9 mouse cellular contexts compared by ENCODE assay signal in genomic region chr8:70439848-70440179, GRCm38 (mm10). TPM values are rescaled to one million over a fixed set of nuclear protein-coding genes. Genes with fewer than 3 reads are reported as not detected.
DNase-seq lines count a peak whose midpoint lies in the region; ATAC-seq and TF ChIP-seq lines count a peak whose summit lies in the region.
"Had no signal": no experiment of that assay in that cellular context is flagged by ENCODE, and none has a peak within 500 bp of the region (broad histone marks: within the 10 kb centered on the region; RNA-seq: fewer than 3 reads in every experiment).

No protein-coding gene starts in this region.

- H3K9ac ChIP-seq in kidney, postnatal 0 days (ENCODE audit: low read depth, low read length): no peak overlapping the region
- H3K9ac ChIP-seq in hindbrain, embryonic 16.5 days (ENCODE audit: low read depth, low read length): peak overlapping the region; percentile 76
- peak overlapping the region; percentile 62 for H3K9ac ChIP-seq in midbrain, embryonic 15.5 days

- TF ChIP-seq CTCF in kidney, postnatal 0 days (IDR thresholded peaks at IDR 0.05; ENCODE audit: low read depth): no peak
- no peak for TF ChIP-seq CTCF in cortical plate, adult 2 months (IDR thresholded peaks at IDR 0.05; ENCODE audit: extremely low read depth, insufficient read depth, low read length)

- H3K4me1 ChIP-seq in kidney, postnatal 0 days (replicated peaks; ENCODE audit: insufficient read depth, low read length): peaks cover 5% of the 10 kb centered on the region; the same call in 1 of the 2 replicates
- peaks cover 7% of the 10 kb centered on the region for H3K4me1 ChIP-seq in cortical plate, adult 2 months (ENCODE audit: control insufficient read depth, insufficient read depth, low read length)
- H3K4me1 ChIP-seq in hindbrain, embryonic 16.5 days (ENCODE audit: control insufficient read depth, insufficient read depth, low read depth, low read length): peaks cover 10% of the 10 kb centered on the region
- peaks cover 26% of the 10 kb centered on the region for H3K4me1 ChIP-seq in midbrain, embryonic 15.5 days

- no peak overlapping the region for H3K27ac ChIP-seq in kidney, postnatal 0 days
- H3K27ac ChIP-seq in cortical plate, adult 2 months (ENCODE audit: insufficient read depth, low read length): no peak overlapping the region
- peak overlapping the region; percentile 72 for H3K27ac ChIP-seq in hindbrain, embryonic 16.5 days (ENCODE audit: low read depth, low read length)
- H3K27ac ChIP-seq in midbrain, embryonic 15.5 days: peak overlapping the region; percentile 91

- no peaks in the 10 kb centered on the region for H3K36me3 ChIP-seq in kidney, postnatal 0 days (ENCODE audit: insufficient read depth, low read length)
- H3K36me3 ChIP-seq in hindbrain, embryonic 16.5 days (ENCODE audit: control insufficient read depth, insufficient read depth, low read length): no peaks in the 10 kb centered on the region
- no peaks in the 10 kb centered on the region for H3K36me3 ChIP-seq in midbrain, embryonic 15.5 days (replicated peaks)

- WGBS in kidney, postnatal 0 days: 3% methylated on average over 7 of the region's 7 CpGs
- whole genome bisulfite sequencing in hindbrain, embryonic 16.5 days: 6% methylated on average over 7 of the region's 7 CpGs
- 1% methylated on average over 7 of the region's 7 CpGs for WGBS in midbrain, embryonic 15.5 days

- H3K9me3 ChIP-seq in kidney, postnatal 0 days (replicated peaks; ENCODE audit: low read length): no peaks in the 10 kb centered on the region
- H3K9me3 ChIP-seq in hindbrain, embryonic 16.5 days (ENCODE audit: control insufficient read depth, low read length): no peaks in the 10 kb centered on the region
- H3K9me3 ChIP-seq in midbrain, embryonic 15.5 days: no peaks in the 10 kb centered on the region

- no peak for TF ChIP-seq POLR2A in cortical plate, adult 2 months (IDR thresholded peaks at IDR 0.05; ENCODE audit: extremely low read depth, insufficient read depth, low read length)

- no peak for DNase-seq in kidney, postnatal 0 days (ENCODE audit: low spot score)
- no peak for DNase-seq in kidney, adult 9 months
- no peak for DNase-seq in cerebellum, adult 9-11 months
- DNase-seq in ovary, postnatal 36 days (ENCODE audit: low spot score): no peak
- no peak for DNase-seq in adrenal gland, postnatal 4 days (ENCODE audit: low spot score in 2 of 2)

- no peaks in the 10 kb centered on the region for H3K27me3 ChIP-seq in kidney, postnatal 0 days (ENCODE audit: insufficient read depth, low read length)
- H3K27me3 ChIP-seq in hindbrain, embryonic 16.5 days (replicated peaks; ENCODE audit: control insufficient read depth, insufficient read depth, low read length): no peaks in the 10 kb centered on the region
- peaks cover 3% of the 10 kb centered on the region; the same call in 1 of the 2 replicates for H3K27me3 ChIP-seq in midbrain, embryonic 15.5 days (replicated peaks)

- peak overlapping the region; percentile 57 for H3K4me2 ChIP-seq in kidney, postnatal 0 days (ENCODE audit: low read length)
- H3K4me2 ChIP-seq in hindbrain, embryonic 16.5 days (ENCODE audit: low read length): peak overlapping the region; percentile 79
- peak overlapping the region; percentile 86 for H3K4me2 ChIP-seq in midbrain, embryonic 15.5 days

- peak overlapping the region; percentile 59; the same call in 1 of the 2 replicates for H3K4me3 ChIP-seq in kidney, postnatal 0 days (replicated peaks; ENCODE audit: low read depth, low read length)
- peak overlapping the region; percentile 92 for H3K4me3 ChIP-seq in cortical plate, adult 2 months (ENCODE audit: insufficient read depth, low read length)
- H3K4me3 ChIP-seq in hindbrain, embryonic 16.5 days (ENCODE audit: low read length): peak overlapping the region; percentile 66
- peak overlapping the region; percentile 60 for H3K4me3 ChIP-seq in midbrain, embryonic 15.5 days

- no peak for ATAC-seq in kidney, postnatal 0 days (replicated peaks; ENCODE audit: low FRiP score, low read depth)
- no peak for ATAC-seq in hindbrain, embryonic 16.5 days
- ATAC-seq in midbrain, embryonic 15.5 days (replicated peaks): no peak

RNA-seq across cellular contexts. Expression of gene Crtc1, which starts 0.4 kb away (rescaled TPM):
- 13.6 and 14.6 TPM in 2 replicates for polyA plus RNA-seq in kidney, postnatal 0 days (2015; fragmentation: Nextera tagmentation; extraction: Ambion mirVana)
- 113 and 115 TPM in 2 replicates for polyA plus RNA-seq in cortical plate, adult 2 months (2012; rRNA removed)
- 45.9 and 55.1 TPM in 2 replicates for polyA plus RNA-seq in hindbrain, embryonic 16.5 days (2015; fragmentation: Nextera tagmentation; extraction: Ambion mirVana)
- polyA plus RNA-seq in midbrain, embryonic 15.5 days (2015; fragmentation: Nextera tagmentation; extraction: Ambion mirVana): 57.2 and 58.7 TPM in 2 replicates
- total RNA-seq in adrenal gland, postnatal 4 days (2021): 10 to 100 TPM; 33.2 to 34.5 TPM

RNA-seq across cellular contexts. Expression of gene Klhl26, which starts 37.0 kb away (rescaled TPM):
- polyA plus RNA-seq in kidney, postnatal 0 days (2015; fragmentation: Nextera tagmentation; extraction: Ambion mirVana): 19.1 and 19.5 TPM in 2 replicates
- polyA plus RNA-seq in cortical plate, adult 2 months (2012; rRNA removed): 66.9 and 70.9 TPM in 2 replicates
- 36.1 and 37.5 TPM in 2 replicates for polyA plus RNA-seq in hindbrain, embryonic 16.5 days (2015; fragmentation: Nextera tagmentation; extraction: Ambion mirVana)
- 31.0 and 31.4 TPM in 2 replicates for polyA plus RNA-seq in midbrain, embryonic 15.5 days (2015; fragmentation: Nextera tagmentation; extraction: Ambion mirVana)
- total RNA-seq in adrenal gland, postnatal 4 days (2021): 10 to 100 TPM; 18.7 to 20.4 TPM

RNA-seq across cellular contexts. Expression of gene Tmem59l, which starts 47.3 kb away (rescaled TPM):
- polyA plus RNA-seq in kidney, postnatal 0 days (2015; fragmentation: Nextera tagmentation; extraction: Ambion mirVana): 3.0 and 3.5 TPM in 2 replicates
- 368 and 400 TPM in 2 replicates for polyA plus RNA-seq in cortical plate, adult 2 months (2012; rRNA removed)
- 164 and 190 TPM in 2 replicates for polyA plus RNA-seq in hindbrain, embryonic 16.5 days (2015; fragmentation: Nextera tagmentation; extraction: Ambion mirVana)
- 123 and 141 TPM in 2 replicates for polyA plus RNA-seq in midbrain, embryonic 15.5 days (2015; fragmentation: Nextera tagmentation; extraction: Ambion mirVana)
- 1 to 10 TPM; 3.6 to 5.0 TPM for total RNA-seq in adrenal gland, postnatal 4 days (2021)
- total RNA-seq: granulocyte monocyte progenitor cell, adult 5-6 weeks had no signal

RNA-seq across cellular contexts. Expression of gene Crlf1, which starts 53.1 kb away (rescaled TPM):
- 31.3 and 33.7 TPM in 2 replicates for polyA plus RNA-seq in kidney, postnatal 0 days (2015; fragmentation: Nextera tagmentation; extraction: Ambion mirVana)
- 2.1 and 8.6 TPM in 2 replicates for polyA plus RNA-seq in cortical plate, adult 2 months (2012; rRNA removed)
- 9.3 and 15.5 TPM in 2 replicates for polyA plus RNA-seq in hindbrain, embryonic 16.5 days (2015; fragmentation: Nextera tagmentation; extraction: Ambion mirVana)
- 2.4 and 2.9 TPM in 2 replicates for polyA plus RNA-seq in midbrain, embryonic 15.5 days (2015; fragmentation: Nextera tagmentation; extraction: Ambion mirVana)
- under 1 TPM in 1 of 2 experiments, not detected in 1; 0.45 TPM for total RNA-seq in adrenal gland, postnatal 4 days (2021)
- total RNA-seq: granulocyte monocyte progenitor cell, adult 5-6 weeks had no signal

Comparison
In these comparisons a context has a peak if more than half of its experiments do, and no peak if none do; other contexts are left out.
1. H3K27ac ChIP-seq: peak in hindbrain, embryonic 16.5 days (single experiment) and midbrain, embryonic 15.5 days (single experiment); none in kidney, postnatal 0 days (single experiment) and cortical plate, adult 2 months (single experiment).
2. RNA of gene Tmem59l, which starts 47.3 kb away (polyA plus RNA-seq): 368 to 400 TPM in cortical plate, adult 2 months, 164 to 190 TPM in hindbrain, embryonic 16.5 days and 123 to 141 TPM in midbrain, embryonic 15.5 days; 3.0 to 3.5 TPM in kidney, postnatal 0 days; every median in the first group is over 10 times any median in the second.
3. Peak in every context shown above with its lines, with median percentiles within 50 percentile points of each other: H3K4me2 ChIP-seq and H3K4me3 ChIP-seq.